ENCODE assay signal across 16 mouse cellular contexts in the genomic region with DNA sequence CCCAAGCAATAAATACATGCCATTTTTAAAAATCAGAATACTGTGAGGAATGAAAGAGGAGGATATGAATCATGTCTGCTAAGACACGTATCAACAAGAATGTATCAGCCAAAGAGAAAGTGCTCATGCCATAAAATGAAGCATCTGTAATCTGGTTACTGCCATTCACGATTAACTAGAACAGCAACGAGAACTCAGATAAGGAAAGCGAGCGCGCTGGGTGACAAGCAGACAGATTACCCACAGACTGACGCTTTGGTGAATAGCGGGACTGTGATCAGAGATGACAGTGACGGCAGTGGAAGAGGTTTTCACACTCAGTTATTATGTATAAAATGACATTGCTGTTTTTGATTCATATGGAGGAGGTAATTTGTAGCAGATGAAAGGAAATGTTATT. TPM values are rescaled to one million over a fixed set of nuclear protein-coding genes. Genes with fewer than 3 reads are reported as not detected.
DNase-seq lines count a peak whose midpoint lies in the region; ATAC-seq lines count a peak whose summit lies in the region.
"Had no signal": no experiment of that assay in that cellular context is flagged by ENCODE, and none has a peak within 500 bp of the region (broad histone marks: within the 10 kb centered on the region; RNA-seq: fewer than 3 reads in every experiment).

No protein-coding gene starts in this region.

- peak overlapping the region; percentile 67 for H3K4me3 ChIP-seq in megakaryocyte, embryonic 14.5 days (replicated peaks)
- H3K4me3 ChIP-seq: hindbrain, embryonic 10.5 days; intestine, embryonic 15.5 days; myocyte had no signal

- H3K36me3 ChIP-seq in megakaryocyte, embryonic 14.5 days (replicated peaks; ENCODE audit: low read length) = peaks cover 66% of the 10 kb centered on the region

- H3K4me1 ChIP-seq in megakaryocyte, embryonic 14.5 days = peaks cover 40% of the 10 kb centered on the region
- H3K4me1 ChIP-seq: hindbrain, embryonic 10.5 days; intestine, embryonic 15.5 days had no signal

- ATAC-seq in frontal cortex, adult (ENCODE audit: low TSS enrichment) = peak; percentile 62; the same call in 1 of the 2 replicates
- ATAC-seq in megakaryocyte, adult 5-6 weeks (ENCODE audit: poor library complexity, severe bottlenecking) = no peak
- peak; percentile 82 for ATAC-seq in common myeloid progenitor, adult 5-6 weeks (replicated peaks; ENCODE audit: low read depth, poor library complexity, severe bottlenecking)
- ATAC-seq in megakaryocyte progenitor cell, adult 5-6 weeks (replicated peaks; ENCODE audit: poor library complexity) = peak; percentile 92
- ATAC-seq: intestine, embryonic 15.5 days; Patski had no signal

- no peaks in the 10 kb centered on the region for H3K27me3 ChIP-seq in megakaryocyte, embryonic 14.5 days (replicated peaks)
- H3K27me3 ChIP-seq: intestine, embryonic 15.5 days; Patski had no signal

- H3K9me3 ChIP-seq in megakaryocyte, embryonic 14.5 days = no peaks in the 10 kb centered on the region
- H3K9me3 ChIP-seq: hindbrain, embryonic 10.5 days; intestine, embryonic 15.5 days had no signal

- DNase-seq in frontal cortex, postnatal 14 days (ENCODE audit: low spot score in 2 of 2) = no peak
- DNase-seq in gastrocnemius, postnatal 36 days = no peak
- no peak for DNase-seq in adrenal gland, adult (ENCODE audit: inconsistent age in 2 of 2, low spot score in 1 of 2)
- DNase-seq: cerebellum, postnatal 14 days; gastrocnemius, postnatal 25 days; lung, adult 2 months; right cerebral cortex, postnatal 4 days had no signal

- intact Hi-C loops in gastrocnemius, postnatal 36 days (cut with DNase I) = no loop called here

RNA-seq across cellular contexts. Expression of a gene that starts 37.9 kb away (rescaled TPM):
- 15.8 and 34.6 TPM in 2 replicates for polyA plus RNA-seq in megakaryocyte, embryonic 14.5 days (2012; ENCODE audit: insufficient read depth, low replicate concordance)
- 12.3 and 14.6 TPM in 2 replicates for total RNA-seq in megakaryocyte, adult 5-6 weeks (2015)
- 16.3 and 24.5 TPM in 2 replicates for total RNA-seq in megakaryocyte, adult 5-6 weeks (2017)
- total RNA-seq in common myeloid progenitor, adult 5-6 weeks (2017) = 25.9 and 38.9 TPM in 2 replicates
- 18.4 and 23.9 TPM in 2 replicates for total RNA-seq in megakaryocyte progenitor cell, adult 5-6 weeks (2015)
- total RNA-seq in megakaryocyte progenitor cell, adult 5-6 weeks (2017) = 17.7 and 34.6 TPM in 2 replicates
- total RNA-seq in gastrocnemius, postnatal 36 days (2021) = 10 to 100 TPM; 59.6 to 67.3 TPM

RNA-seq across cellular contexts. Expression of a gene that starts 42.8 kb away (rescaled TPM):
- 12.3 and 13.6 TPM in 2 replicates for polyA plus RNA-seq in megakaryocyte, embryonic 14.5 days (2012; ENCODE audit: insufficient read depth, low replicate concordance)
- total RNA-seq in megakaryocyte, adult 5-6 weeks (2015) = 74.3 and 89.0 TPM in 2 replicates
- 48.1 and 51.6 TPM in 2 replicates for total RNA-seq in megakaryocyte, adult 5-6 weeks (2017)
- total RNA-seq in common myeloid progenitor, adult 5-6 weeks (2017) = 28.1 and 29.7 TPM in 2 replicates
- total RNA-seq in megakaryocyte progenitor cell, adult 5-6 weeks (2015) = 89.7 and 91.0 TPM in 2 replicates
- total RNA-seq in megakaryocyte progenitor cell, adult 5-6 weeks (2017) = 51.7 and 55.4 TPM in 2 replicates
- under 1 TPM; 0.48 to 0.49 TPM for total RNA-seq in gastrocnemius, postnatal 36 days (2021)

RNA-seq across cellular contexts. Expression of a gene that starts 51.3 kb away (rescaled TPM):
- polyA plus RNA-seq in megakaryocyte, embryonic 14.5 days (2012; ENCODE audit: insufficient read depth, low replicate concordance) = 30.4 and 97.6 TPM in 2 replicates
- total RNA-seq in megakaryocyte, adult 5-6 weeks (2015) = 199 and 215 TPM in 2 replicates
- 199 and 203 TPM in 2 replicates for total RNA-seq in megakaryocyte, adult 5-6 weeks (2017)
- 62.9 and 99.9 TPM in 2 replicates for total RNA-seq in common myeloid progenitor, adult 5-6 weeks (2017)
- 139 and 152 TPM in 2 replicates for total RNA-seq in megakaryocyte progenitor cell, adult 5-6 weeks (2015)
- total RNA-seq in megakaryocyte progenitor cell, adult 5-6 weeks (2017) = 135 and 152 TPM in 2 replicates
- total RNA-seq in gastrocnemius, postnatal 36 days (2021) = 100 to 1,000 TPM; 113 to 124 TPM

Comparison
In these comparisons a context has a peak if more than half of its experiments do, and no peak if none do; other contexts are left out.
1. RNA of a gene that starts 42.8 kb away (total RNA-seq): 51.7 to 91.0 TPM in megakaryocyte progenitor cell, adult 5-6 weeks, 48.1 to 89.0 TPM in megakaryocyte, adult 5-6 weeks and 28.1 to 29.7 TPM in common myeloid progenitor, adult 5-6 weeks; 0.48 to 0.49 TPM in gastrocnemius, postnatal 36 days; every median in the first group is over 10 times any median in the second.